Mouse (Mus musculus): ENCODE results near the gene Stk11ip.

The Stk11ip gene

DNA sequence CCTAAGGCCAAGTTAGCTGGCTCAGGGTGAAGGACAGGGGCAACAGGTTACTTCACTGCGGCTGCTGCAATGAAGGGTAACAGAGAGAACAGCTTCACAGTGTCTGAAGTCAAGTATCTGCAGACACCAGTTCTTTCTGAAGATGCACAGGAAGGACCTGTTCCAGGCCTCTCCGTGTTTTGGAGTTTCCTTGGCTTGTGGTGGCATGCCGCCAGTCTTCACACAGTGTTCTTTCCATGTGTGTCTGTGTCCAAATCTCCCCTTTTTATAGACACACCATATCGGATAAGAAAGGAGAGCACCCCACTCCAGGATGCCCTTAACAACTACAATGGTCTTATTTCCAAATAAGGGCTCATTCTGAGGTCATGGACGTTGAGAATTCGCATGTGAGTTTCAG, 23.0 kb downstream of the Stk11ip start:
- DNase-seq: no peak

DNA sequence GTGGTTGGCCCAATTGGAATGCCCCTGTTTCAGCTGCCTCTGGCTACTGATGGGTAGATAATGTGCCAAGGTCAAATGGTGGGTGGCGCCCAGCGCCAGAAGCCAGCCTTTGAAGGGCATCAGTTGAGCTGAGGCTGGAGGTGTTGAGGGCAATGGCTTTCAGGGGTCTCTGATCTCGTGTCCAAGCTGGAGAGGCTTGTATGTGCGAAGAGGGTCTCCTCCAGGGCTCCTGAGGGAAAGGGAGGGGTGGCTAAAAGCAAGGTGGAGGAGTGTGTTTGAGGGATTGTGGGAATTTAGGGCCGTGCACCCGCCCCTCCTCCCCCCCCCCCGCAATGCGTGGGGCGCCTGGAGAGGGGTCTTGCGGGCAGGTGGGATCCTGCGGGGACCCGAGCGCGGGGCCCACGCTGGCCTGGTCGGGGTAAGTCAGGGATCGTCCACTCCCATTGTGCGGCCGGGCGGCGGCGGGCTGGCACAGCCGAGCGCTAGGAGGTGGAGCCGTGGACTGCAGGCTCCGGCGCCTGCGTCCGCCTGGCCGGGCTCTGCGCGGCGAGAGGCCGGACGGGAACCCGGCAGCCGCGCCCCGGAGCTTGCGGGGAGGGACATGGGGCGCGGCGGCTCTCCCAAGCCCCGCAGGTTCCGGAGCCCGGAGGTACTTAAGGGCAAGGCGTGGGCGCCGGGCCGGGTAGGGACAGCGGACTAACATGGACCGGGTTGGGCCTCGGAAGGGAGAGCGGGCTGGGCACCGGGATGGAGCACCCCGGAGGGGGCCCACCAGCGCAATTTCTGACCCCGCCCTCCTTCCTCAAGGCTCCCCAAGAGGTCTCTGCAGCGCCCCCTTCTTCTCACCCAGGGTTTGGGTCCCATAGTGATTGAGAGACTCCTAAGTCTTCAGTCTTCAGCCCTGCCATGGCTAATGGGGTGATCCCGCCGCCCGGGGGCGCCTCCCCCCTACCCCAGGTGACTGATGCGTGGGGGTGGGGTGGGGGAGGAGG, 24.9 kb downstream of the Stk11ip start, which contains the start of gene Slc4a3:
Gene Slc4a3, plus strand, starts transcription at position 302 of the 992 bp plus-strand sequence.
- DNase-seq: peak; percentile 75 to 77

DNA sequence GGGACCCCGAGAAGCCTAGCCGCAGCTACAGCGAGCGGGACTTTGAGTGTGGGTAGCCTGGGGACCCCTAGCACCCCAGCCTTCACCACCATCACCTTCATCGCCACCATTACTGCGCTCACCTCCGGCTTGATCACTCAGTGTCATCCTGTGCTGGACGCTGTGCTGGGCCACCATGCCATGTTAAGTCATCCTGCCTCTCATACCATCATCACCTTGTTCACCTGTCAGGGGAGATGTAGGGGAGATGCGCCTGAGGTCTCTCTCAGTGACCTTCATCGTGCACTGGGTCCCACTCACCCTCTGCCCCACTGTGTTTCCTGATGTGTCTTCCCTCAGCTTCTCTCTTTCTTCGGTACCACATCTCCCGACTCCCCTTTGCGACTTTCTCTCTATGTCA, 26.0 kb downstream of the Stk11ip start:
- no peak for DNase-seq

GRCm38 (mm10) chr1:75548083-75548482, 26.8 kb downstream of the Stk11ip start:
- DNase-seq: no peak

GRCm38 (mm10) chr1:75548871-75549270, 27.5 kb downstream of the Stk11ip start:
- DNase-seq: no peak

GRCm38 (mm10) chr1:75549289-75550279, 28.3 kb downstream of the Stk11ip start:
- no peak for DNase-seq

DNA sequence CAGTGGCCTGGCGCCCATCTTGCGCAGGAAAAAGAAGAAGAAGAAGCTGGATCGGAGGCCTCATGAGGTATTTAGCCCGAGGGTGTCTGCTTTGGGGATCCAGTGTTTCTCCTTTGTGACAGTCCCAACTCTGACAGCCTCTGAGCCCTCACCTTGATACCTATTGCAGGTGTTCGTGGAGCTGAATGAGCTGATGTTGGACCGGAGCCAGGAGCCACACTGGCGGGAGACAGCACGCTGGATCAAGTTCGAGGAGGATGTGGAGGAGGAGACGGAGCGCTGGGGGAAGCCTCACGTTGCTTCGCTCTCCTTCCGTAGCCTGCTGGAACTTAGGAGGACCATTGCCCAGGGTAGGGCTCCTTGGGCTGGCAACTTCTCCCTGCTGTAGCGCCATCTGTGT, 29.3 kb downstream of the Stk11ip start:
- no peak for DNase-seq

DNA sequence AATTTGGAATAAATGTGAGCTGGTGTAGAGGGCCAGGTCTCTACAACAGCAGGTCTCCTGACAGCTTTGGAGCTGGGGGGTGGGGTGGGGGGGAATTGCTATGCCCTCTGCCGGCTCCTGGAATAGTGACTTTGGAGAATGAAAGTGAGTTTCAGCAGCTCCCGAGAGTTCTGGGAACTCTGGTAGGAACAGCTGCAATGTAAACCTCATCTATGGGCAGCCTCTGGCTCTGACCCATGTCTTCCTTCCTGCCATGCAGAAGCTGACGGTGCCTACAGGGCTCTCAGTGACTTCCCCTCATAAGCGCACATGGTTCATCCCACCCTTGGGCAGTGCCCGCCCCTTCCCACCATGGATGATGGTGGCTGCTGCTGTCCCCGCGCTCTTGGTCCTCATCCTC, 34.4 kb downstream of the Stk11ip start:
- no peak for DNase-seq

DNA sequence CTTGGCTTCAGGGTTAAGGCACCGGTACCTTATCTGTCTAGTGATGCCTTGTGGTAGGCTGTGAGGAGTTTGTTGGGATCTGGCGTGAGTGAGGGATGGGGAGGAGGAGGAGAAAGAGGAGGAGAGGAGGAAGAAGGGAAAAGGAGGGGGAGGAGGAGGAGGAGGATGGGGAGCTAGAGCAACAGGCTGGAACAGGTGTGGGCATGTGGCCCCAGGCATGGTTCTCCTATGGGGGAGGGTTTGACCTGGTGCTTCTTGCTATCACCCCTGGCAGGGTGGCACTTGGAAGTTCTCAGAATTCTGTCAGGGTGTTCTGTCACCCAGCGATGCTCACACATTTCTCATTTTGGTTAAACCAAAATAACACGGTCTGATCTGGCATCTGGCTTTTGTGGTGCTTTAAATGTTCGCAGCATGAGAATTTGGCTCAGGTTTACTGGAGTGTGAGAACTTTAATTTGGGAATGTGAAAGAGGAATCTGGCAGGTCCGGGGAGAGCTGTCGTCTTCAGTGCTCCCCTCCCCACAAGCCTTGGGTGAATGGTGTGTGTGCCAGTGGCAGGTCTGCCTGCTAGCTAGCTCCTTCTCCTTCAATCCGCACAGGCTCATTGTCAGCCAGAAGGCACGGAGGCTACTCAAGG, 34.9 kb downstream of the Stk11ip start:
- DNase-seq: no peak

GRCm38 (mm10) chr1:75557041-75557440, 35.7 kb downstream of the Stk11ip start:
- DNase-seq: no peak

DNA sequence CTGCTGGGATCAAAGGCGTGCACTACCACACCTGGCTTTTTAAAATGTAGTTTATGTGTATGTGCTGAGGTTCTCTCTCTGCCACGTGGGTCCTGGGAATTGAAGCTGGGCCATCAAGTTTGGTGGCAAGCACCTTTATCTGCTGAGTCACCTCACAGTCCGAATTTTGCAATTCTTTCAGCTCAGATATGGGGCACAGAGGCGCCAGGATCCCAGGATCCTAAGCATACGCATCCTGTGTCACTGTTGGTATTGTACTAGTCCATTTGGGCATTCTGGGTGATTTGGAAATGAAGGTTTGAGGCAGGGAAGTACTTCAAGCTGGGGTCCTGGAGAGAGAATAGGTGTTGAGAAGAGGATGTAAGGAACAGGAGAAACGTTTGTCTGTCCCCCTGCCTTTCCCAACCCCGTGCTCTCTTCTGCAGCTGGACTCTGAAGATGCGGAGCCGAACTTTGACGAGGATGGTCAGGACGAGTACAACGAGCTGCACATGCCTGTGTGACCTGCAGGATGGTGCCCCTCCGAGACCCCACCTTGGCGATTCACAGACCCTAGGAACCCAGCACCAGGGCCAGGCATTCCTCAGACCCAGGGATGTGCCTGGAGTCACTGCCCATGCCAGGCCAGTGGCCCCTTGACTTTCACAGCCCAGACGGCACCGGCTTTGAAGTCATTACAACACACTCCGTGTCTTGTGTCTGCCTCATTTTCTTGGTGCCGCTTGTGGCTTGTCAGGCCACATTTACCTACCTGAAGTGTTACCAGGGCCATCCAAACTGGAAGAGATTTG, 37.3 kb downstream of the Stk11ip start:
- no peak for DNase-seq

GRCm38 (mm10) chr1:75559212-75559925, 38.0 kb downstream of the Stk11ip start:
- peak; percentile 95 to 98 for DNase-seq

DNA sequence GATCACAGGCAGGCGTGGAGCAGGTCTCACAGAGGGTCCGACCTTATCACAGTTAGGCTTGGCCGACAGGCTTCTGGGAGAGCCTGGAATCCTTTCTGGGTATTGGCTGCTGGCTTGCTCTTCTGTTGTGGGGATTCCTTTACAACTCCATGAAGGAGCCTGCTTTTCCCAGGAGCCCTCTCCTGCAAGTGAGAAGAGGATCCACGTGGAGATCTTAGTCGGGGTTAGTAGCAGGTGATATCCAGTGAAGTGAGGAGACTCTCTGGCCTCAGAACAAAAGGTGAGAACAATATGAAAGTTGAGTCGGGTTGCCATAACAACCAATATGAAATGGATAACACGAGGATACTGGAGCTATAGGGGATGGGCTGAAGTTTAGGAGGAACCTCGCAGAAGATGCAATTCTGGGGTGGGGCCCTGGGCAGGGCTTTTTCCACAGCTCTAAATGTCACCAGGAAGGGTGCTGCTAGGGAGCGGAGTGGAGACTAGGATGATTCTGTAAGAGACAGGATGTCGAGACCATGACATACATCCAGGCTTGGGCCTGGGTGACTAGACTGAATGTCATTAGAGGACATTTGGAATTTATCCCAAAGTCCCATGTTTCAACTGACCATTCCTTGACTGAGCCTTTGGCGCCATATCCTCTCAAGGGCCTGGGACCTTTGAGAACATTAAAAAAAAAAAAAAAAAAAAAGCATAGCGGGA, 39.0 kb downstream of the Stk11ip start:
- DNase-seq: no peak

- DNase-seq: peak in 1 of 2 experiments; percentile 57
These were observed 40.0 kb downstream of the Stk11ip start for GRCm38 (mm10) chr1:75561221-75561897.

DNA sequence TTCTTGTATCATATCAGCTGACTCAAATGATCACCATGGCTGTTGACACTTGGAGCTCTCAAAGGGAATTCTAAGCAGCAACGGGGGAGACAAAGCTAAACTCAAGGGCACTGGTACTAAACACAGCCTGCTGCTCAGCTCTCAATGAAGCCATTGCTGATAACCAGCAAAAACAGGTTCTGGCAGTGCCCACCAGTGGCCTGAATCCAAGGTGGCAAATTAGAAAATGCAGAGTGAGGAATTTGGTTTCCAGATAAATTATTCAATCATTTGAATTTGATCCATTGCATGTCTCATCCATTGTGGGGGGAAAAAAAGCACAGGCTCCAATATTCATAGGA, 40.5 kb downstream of the Stk11ip start:
- no peak for DNase-seq

GRCm38 (mm10) chr1:75564102-75564501, 42.8 kb downstream of the Stk11ip start:
- DNase-seq: no peak

DNA sequence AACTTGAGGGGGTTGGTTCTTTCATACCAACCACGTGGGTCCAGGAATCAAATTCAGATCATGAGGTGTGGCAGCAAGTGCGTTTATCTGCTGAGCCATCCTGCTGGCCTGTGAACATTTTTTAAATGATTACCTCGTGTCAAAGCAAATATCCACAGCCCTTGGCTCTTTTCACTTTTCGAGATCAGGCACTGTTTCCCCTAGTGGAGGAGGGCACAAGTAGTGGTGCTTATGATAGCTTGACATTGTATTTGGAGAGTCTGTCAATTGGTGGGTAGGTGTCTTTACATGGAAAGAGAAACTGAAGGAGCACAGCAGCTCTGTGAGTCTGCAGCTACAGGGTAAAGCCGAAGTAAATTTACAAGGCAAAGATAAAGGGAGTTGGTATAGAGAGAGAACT, 43.6 kb downstream of the Stk11ip start:
- DNase-seq: no peak

GRCm38 (mm10) chr1:75565616-75566015, 44.3 kb downstream of the Stk11ip start:
- no peak for DNase-seq

DNA sequence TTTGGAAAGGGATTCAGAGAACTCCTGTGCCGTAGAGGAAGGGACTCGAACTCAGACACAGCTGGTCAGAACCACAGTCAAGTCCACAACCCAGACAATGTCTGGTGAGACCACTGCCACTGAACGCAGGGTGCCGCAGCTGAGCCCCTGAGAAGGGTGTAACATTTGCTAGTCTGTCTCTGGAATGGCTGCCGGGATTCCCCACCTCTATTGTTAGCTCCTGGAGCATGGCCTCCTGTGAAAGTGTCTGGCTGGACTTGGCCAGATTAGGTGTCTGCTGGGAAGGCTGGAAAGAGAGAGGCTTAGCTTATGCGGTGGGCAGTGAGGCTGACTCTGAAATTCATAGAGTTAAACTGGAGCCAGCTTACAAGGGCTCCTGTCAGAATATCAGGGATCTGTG, 49.1 kb downstream of the Stk11ip start:
- no peak for DNase-seq

DNA sequence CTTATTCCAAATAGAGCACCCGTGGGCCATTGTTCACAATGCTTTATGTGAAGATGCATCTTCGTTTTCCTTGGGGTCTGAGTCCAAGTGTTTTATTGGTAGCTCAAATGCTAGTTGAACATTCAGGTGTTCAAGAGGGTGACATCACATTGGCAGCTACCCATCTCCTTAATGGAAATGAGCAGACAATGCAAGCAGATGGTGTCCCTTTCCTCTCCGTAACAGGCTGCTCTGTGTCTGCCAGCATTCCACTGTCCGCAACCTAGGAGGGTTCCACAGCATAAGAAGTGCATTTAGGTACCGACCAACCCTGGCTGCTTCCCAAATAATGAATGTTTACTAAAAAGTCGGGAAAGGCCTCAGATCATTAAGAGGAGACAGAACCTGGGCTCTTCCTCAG, 51.4 kb downstream of the Stk11ip start:
- DNase-seq: peak; percentile 79 to 86
